Mouse (Mus musculus) neutrophil, adult 5-6 weeks (primary cell): ENCODE data around the gene Ppp2r2c. TPM values are rescaled to one million over a fixed set of nuclear protein-coding genes. Genes with fewer than 3 reads are reported as not detected.

Experiments
- ATAC-seq: fragments of 151-379, 151-347 bp; 2 replicates; pipeline ENCODE4 v1.8.0; 2017; ENCODE audit warnings: mild to moderate bottlenecking, moderate TSS enrichment; ENCODE audit not compliant: insufficient number of reproducible peaks, poor library complexity, low FRiP score, severe bottlenecking; ENCODE audit errors: extremely low read depth
- total RNA-seq: library from RNA; stranded (forward); fragments of 200-1000 nt; gene quantifications from 2 replicates; pipeline ENCODE4 v1.2.3, GENCODE M21; 2017

Ppp2r2c gene
- not detected in 2 replicates for total RNA-seq

DNA sequence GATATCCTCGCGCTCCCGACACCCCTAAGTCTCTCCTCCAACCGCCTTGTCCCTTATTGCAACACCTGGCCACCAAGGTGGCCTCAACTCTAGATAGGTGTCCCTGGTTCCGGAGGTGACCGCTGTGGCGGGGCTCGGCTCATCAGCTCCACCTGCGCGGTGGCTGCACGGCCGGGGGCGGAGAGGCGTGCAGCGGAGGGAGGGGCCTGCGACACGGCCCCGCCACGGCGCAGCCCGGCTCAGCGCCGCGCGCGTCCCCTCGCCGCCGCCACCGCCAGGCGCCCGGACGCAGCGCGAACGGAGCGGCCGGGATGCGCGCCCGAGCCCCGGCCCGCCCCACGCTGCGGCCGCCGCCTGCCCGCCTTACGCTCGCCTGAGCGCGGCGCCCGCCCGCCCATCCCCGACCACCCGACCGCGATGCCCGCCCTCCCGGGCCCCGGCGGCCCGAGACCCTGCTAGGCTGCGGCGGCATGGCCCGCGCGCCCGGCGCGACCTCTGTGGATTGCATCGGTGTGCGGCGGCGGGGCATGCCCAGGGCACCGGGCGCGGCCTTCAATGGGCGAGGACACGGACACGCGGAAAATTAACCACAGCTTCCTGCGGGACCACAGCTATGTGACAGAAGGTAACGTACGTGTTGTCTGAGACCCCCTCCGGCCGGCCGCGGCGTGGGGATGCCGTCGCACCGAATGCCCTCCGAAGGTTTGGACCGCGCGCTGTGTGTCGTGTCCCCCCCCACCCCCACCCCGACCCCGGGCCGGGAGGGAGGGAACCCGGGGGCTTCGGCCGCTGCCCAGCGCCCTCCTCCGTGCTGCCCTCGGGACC is at the start of gene Ppp2r2c:
Gene Ppp2r2c, plus strand, starts transcription at position 248 of the 825 bp plus-strand sequence.
- ATAC-seq = no peak

DNA sequence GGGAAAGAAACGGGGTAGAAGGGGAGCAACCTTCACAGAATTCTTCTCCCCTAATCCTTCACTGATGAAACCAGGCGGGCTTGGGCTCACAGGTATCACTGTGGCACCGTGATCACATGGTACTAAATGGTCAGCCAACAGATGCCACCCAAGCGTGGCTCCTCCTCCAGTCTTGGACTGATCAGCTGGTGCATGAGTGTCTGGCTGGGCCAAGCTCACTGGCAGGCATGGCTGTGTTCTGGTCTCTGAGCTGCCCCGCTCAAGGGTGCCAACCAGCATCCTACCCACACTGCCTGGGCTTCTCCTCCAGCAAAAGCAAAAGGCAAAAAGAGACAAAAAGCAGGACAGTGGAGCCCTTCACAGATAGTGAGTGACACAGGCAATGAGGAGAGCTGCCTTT is 48.6 kb upstream of the Ppp2r2c start:
- ATAC-seq = no peak

DNA sequence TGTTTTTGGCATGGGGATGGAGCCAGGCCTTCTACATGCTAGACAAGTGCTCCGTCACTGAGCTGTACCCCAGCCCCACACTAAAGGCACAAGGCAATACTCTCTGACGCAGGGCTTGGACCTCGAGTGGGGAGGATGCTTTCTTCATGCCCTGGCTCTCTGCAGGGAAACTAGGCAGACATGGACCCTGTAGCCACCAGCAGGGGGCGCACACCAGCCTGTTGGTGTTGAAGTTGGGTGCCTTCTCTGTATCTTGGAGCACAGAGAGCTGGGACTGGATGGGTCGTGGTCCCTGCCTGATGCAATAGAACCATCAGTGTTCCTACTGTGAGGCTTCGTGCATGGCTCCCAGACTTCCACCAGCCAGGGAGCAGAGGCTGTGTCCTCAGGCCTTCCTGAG is 48.2 kb upstream of the Ppp2r2c start:
- no peak for ATAC-seq

DNA sequence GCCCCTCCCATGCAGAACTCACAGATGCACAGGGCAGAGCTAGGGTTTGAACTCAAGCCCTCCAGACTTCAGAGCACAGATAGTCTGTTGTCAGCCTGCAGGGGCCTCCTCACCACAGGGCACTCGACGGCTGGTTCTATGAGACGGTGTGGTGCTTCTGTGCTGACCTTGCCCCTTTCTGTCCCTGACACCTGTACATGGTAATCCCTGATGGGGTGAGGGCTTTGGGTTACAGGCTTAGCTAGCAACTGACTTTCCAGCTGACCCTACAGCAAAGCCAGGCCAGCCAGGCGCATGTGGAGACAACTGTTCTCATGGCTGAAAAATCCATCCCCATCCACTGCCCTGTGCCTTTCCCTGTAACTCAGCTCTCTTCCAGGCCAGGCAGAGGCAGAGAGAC is 45.4 kb upstream of the Ppp2r2c start:
- no peak for ATAC-seq

DNA sequence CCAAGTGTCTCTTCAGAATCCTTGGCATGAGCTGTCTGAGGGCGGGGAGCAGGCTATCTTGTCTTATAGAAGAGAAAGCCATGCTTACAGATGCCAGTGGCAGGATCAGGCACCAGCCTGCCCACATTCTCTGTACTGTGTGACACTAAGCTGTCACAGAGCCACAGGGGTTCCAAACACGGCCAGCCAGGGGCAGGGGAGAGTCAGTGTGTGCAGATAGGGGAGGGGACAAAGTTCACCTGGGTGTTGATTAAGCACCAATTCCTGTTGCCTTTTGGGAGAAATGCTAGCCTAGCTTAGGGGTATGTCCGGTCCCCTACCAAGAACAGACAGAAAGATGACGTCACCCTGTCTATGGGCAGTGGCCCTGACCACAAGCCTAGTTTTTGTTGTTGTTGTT is 39.2 kb upstream of the Ppp2r2c start:
- no peak for ATAC-seq

DNA sequence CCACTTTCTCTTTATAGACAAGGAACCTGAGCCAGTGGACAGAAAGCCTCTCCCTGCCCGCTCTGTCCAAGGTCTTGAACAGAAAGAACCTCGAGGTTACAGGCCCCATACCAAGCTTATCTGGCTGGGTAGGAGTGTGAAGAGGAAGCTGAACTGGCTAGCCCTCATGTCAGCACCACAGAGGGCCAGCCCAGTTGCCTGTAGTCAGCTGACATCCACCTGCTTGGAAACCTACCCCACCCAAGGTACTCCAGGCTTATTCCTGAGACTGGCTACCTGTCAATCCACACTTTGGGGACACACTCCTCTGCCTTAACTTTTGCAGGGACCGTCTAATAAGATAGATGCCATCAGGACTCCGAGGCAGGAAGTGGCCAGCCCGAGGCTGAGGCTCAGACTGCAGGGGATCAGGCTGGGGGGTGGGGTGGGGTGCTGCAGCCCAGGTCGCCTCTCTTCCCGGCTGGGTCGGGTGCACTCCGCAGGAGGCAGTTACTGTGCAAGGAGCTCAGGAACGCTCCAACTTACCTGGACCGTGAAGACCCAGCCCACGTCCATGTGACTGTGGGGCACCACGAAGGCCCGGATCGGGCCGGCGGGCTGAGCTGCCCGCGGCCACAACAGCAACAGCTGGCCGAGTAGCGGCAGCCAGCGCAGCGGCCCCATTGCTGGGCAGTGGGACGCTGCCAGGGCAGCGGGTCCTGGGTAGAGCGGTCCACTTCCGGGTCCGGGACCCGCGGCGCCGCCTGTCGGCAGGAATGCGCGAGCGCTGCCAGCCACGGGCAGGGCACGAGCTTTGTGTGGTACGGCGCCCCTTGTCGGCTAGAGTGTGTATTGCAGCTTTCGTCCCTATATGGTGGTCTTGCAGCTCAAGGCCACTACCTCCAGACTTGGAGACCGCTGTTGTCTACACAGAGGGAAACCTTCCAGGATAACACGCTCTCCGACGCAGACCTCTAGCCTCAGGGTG is 38.1 kb upstream of the Ppp2r2c start, which contains the start of gene Man2b2:
Gene Man2b2, minus strand, starts transcription at position 741 of the 967 bp plus-strand sequence.
- peak; percentile 80 for ATAC-seq

DNA sequence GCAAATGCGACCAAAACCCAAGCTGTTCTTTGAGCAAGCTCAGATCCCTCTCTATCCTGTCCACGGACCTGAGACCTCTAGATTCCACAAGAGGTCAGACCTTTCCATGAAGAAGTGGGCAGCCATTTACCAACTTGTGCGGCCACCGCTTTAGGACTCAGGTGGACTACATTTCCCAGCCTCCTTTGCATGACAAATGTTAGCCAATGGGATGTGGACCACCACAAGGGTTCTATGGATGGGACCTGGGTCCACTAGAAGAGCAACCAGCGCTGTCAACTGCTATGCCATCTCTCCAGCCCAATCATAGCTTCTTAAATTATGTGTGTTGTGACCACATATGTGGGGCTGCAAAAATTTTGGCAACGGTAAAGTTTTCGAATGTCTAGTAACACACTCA is 37.0 kb upstream of the Ppp2r2c start:
- ATAC-seq = no peak

DNA sequence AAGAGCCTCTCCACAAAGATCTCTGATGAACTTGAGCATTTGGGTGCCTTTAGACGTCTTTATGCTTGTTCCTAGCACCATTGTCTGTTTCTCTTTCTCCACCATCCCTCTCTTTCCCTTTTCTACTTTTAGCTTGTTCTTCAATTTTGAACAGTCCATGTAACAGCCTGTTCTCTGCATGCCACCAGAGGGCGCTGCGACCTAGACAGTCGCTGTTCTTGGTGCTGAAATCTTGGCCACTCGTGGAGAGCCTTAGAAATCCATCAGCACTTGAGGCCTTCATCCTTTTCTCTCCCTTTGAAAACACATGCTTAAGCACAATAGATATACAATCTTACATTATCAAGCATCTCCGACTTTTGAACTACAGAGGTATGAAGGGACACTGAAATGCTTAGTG is 32.4 kb upstream of the Ppp2r2c start:
- ATAC-seq = peak; percentile 40; the same call in 1 of the 2 replicates

DNA sequence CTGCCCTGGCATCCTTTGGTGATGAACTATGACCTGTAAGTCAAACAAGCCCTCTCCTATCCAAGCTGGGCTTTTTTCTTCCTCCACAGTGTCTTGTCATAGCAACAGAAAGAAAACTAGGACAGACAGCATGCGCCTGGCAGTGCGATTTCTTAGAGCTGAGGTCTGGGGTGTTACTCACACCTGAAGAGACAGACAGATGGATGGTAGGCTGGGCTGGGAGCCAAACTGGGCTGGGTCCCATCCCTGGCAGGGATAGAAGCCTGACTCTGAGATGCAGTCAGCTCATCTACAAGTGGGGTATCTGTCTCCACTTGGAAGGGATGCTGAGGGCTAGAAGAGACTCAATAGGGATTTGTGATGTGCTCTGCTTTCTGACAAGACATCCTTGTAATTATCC is 29.3 kb upstream of the Ppp2r2c start:
- ATAC-seq = no peak

DNA sequence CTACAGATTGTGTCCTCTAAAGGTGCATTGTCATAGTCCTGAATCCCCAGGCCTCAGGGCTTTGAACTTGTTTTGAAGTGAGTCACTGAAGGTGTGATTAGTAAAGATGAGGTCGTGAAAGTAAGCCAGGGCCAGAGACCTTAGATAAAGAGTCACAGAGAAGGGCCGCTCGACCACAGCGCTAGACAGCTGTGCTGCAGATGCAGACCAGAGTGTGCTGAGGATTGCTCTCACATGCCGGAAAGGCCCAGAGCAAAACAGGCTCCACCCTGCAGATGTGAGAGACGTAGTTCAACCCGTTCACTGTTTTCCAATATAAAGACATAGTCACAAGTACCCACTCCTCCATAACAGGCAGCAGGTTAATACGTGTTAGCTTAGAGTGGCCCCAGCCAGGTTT is 28.7 kb upstream of the Ppp2r2c start:
- ATAC-seq = no peak

DNA sequence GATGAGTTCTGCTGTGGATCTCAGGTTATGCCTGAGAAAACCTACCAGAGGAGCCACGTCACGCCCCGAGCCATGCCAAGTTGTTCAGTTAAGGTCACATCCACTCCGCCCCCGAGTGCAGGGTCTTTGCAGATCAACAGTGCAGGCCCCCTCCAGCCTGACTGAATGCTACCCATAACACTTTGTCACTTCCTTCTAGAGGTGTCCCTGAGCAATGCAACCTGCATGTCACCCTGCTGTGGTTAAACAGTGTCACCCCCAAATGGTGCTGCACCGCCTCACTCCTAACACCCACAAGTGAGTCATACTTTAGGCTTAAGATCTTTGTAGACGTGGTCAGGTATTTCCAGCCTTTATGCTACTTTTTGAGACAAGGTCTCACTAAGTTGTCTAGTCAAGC is 28.2 kb upstream of the Ppp2r2c start:
- ATAC-seq = no peak

DNA sequence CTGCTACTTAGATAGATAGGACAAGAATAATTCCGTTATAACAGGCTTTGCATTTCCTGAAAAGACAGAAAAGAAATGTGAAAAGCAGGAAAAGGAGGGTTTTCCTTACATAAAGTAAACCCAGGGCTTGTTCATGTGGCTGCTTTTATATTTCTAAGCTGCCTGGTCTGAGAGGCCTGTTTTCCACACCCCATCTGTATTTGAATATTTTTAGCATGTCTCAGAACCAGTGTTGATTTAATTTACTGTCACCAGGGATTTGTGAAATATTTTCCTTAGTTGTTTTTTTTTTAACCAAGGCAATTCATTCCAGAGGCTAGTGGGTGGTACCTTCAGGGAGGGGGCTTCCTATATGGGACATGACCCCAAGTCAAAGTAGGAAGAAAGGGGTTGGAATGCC is 26.6 kb upstream of the Ppp2r2c start:
- no peak for ATAC-seq

DNA sequence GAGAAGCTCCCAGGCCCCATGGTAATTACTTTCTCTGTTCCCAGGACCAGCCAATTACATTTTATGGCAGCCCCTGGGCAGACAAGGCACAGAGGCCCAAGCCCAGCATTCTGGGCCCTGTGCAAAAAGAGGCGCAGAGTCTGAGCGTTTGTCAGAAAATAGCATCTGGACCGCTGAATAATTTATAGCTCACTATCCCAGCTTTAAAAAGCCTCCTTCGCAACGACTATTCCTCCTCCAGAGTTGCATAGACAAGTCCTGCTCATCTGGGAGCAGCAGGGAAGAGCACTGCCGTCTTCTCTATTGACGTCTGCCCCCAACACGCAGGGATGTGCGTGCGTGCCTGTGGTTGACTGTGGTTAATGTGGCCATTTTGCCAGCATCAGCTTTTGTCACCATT is 23.8 kb upstream of the Ppp2r2c start:
- no peak for ATAC-seq

DNA sequence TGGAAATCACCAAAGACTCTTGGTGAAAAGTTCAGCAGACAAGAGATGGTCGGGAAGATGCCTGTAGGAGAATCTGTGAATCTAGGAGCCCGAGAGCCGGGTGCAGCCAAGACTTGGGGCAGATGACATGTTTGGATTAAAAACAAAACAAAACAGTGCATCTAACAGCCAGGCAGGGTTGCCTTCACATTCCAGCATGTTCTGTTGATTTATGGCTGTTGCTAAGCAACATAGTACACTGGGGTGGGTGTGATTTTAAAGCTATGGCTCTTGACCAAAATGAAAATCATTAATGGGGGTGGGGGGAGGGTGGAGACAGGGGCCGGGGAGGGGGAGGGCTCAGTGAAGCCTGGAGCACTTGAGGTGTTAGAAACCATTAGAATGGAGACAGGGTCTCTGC is 16.7 kb upstream of the Ppp2r2c start:
- ATAC-seq = no peak

DNA sequence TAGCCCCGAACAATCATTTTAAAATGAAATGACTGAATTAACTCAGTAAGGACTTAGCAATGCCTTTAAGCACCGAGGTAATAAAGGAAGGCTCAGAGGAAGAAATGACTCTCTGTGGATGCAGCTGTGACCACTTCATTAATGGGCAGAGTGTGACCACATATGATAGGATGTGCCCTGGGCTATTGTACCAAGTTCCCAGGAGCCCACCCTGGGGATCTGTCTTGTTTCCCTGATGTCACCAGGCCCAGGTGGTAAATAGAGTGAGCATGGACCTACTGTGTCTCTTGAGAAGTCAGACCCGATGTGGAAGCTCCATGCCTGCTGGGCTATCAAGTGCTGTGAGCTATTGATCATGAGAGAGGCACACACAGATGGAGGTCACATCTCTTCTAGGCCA is 13.1 kb upstream of the Ppp2r2c start:
- ATAC-seq = no peak

DNA sequence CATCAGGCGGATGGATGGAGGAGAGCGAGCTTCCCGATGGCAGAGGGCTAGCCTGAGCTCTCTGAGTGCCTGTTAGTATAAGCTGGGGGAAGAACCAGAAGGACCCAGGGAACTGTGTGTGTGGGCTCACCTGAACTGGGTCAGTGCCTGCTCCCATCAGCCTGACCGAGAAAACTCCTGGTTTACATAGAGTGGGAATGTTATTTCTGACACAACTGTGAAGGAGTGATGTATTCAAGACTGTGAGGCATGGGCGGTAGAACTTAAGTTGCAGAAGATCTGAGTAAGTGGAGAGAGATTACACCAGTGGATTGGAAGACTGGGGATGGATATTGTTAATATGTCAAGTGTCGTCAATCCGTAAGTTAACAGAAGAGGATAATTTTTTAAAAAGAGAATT is 11.8 kb upstream of the Ppp2r2c start:
- no peak for ATAC-seq

DNA sequence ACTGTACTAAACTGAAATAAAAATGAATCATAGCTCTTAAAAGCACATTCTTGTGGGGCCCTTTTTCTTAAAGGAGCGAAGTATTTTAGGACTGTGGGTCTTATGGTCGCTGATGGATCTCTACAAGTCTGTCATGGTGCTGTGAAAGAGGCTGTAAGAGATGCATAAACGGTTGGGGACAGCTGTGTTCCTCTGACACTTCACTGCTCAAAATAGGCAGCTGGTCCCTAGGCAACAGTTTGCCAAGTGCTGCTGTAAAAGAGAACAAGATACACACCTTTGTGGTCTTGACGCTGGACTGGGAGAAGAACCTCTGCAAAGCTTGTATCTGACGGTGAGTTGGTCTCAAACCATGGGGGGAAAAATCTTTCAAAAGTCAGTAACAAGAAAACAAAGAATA is 10.8 kb upstream of the Ppp2r2c start:
- ATAC-seq = no peak

DNA sequence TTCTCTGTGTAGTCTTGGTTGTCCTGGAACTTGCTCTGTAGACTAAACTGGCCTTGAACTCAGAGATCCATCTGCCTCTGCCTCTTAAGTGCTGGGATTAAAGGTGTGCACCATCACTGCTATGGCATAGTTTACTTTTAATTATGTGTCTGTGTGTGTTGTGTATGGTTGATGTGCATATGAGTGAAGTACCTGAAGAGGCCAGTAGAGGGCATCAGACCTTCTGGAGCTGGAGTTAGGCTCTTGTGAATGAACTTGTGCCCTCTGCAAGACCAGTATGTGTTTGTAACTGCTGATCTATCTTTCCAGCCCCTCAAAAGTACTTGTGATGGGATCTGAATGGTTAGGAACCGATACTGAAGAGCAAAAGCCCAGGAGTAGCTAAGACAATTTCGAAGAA is 7.2 kb upstream of the Ppp2r2c start:
- ATAC-seq = no peak

DNA sequence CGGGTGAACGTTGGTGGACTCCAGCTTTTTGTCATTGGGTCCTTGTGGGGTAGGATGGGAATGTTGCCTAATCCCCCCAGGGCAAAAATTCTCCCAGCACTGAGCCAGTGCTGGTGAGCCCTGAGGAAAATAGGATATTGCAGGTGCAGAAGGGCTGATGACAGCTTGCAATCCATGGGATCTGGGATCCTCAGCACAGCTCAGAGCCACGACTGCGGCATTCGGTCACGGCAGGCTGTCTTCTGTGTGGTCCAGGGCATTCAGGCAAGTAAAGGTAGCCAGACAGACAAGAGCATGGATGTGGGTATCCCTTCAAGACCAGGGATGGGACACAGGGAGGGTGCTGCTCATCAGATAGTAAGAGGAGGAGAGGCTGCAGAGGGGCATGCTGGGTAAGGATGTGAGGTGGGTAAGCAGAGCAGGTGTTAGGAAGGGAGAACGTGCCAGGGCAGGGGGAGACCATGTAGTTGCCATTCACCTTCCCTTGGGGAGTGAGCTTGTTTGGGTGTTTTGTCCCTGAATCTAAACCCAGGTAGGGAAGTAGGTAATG is 1.5 kb upstream of the Ppp2r2c start:
- ATAC-seq = no peak

DNA sequence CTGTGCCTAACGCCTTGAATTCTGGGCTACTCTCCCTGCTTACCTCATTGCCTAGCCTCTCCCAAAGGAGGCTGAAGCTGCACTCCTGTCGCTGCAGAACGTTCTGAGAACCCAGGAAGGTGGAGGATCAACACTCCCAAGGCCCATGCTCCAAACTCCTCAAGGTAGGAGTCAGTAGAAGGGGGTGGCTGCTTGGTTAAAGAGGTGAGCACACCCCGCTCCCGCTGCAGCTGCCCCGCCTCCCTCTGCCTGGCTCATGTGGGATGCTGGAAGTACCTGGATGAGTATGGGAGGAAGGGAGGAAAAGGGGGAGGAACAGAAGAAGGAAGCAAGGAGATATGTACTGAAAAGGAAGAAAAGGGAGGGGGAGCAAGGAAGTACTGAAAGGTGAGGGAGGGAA is 752 bp upstream of the Ppp2r2c start:
- ATAC-seq = no peak
